Mouse (Mus musculus): Measurements from ENCODE around the gene Helt.

- TF ChIP-seq POLR2A (IDR thresholded peaks at IDR 0.05; ENCODE audit: control insufficient read depth, low read depth, low read length) (no peak), CTCF (IDR thresholded peaks at IDR 0.05; ENCODE audit: control insufficient read depth, insufficient read depth, insufficient replicate concordance, low read depth, low read length) (no peak)
Measured at GRCm38 (mm10) chr8:46291931-46292675, 2.4 kb downstream of the Helt start.

Data from testis, adult 2 months (tissue).